Mouse (Mus musculus): ENCODE data around the gene Poc1b. TPM values are rescaled to one million over a fixed set of nuclear protein-coding genes. Genes with fewer than 3 reads are reported as not detected.

Poc1b gene
- 1 to 10 TPM; 5.3 to 6.4 TPM for total RNA-seq (2021)

DNA sequence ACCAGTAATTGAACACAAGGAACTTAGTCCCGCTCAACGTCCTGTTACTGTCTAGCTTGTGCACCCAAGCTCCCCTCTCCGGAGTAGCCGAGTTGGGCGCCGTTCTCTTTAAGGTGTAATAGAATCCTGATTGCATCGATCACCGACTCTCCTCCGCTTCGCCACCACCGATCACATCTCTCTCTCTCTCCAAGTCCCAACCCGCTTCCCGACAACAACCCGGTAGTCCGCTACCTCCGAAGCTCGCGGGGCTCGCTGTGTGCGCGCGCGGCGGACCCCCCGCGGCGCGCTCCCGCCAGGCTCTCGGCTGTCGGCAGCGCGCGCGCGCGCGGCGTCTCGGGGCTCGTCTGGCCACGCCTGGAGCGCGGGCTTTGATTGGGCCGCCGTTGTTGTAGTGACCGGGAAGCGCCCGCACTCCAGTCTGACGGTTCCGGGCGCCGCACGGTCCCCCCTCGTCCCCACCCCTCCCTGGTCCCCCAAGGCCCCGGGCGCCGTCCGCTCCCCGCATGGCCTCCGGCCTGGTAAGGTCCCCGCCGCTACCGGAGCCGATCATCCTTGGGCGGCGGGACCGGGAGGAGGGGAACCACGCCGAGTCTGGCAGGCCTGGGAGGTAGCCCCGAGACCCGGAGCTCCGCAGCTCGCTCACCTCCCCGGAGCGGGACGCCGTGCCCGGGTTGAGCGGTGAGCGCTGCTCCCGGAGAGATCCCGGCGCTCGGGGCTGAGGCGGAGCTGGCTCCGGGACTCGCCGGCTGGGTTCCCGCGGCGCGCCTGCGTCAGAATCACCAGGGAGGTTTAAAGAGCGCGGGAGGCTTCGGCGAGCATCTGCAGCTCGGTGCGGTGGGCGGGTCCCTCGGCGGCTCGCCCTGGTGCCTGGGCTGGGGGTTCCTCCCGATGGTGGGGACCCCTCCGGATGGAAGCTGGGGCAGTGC is at the start of gene Poc1b:
Gene Poc1b, plus strand, starts transcription at position 334 of the 929 bp plus-strand sequence.
- intact Hi-C loops (cut with DNase I): loop anchor here (2.0 to 5.0 kb wide), 4 partner anchors 45 to 1380 kb away; partner anchors contain the start of genes Atp2b1, Cep290 and Tmtc3
- peak; percentile 72 for DNase-seq (ENCODE audit: low spot score)

DNA sequence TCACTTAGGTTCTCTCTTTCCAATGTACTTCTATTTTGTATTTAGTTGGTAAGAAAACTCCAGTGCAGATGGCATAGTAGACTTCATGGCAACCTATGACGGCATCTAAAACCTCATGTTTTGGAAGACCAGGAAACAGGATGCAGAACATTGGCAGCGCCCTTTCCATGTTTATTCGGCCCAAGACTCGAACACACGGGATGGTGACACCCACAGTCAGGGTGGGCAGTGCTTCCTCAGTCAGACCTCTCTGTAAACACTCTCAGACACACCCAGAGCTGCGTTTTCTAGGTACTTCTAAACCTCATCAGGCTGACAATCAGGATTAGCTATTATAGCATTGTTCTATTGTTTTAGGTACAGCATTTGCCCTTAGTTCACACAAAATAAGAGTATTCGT is 46.2 kb upstream of the Poc1b start:
- intact Hi-C loops (cut with DNase I): no loop called here
- no peak for DNase-seq (ENCODE audit: low spot score)

DNA sequence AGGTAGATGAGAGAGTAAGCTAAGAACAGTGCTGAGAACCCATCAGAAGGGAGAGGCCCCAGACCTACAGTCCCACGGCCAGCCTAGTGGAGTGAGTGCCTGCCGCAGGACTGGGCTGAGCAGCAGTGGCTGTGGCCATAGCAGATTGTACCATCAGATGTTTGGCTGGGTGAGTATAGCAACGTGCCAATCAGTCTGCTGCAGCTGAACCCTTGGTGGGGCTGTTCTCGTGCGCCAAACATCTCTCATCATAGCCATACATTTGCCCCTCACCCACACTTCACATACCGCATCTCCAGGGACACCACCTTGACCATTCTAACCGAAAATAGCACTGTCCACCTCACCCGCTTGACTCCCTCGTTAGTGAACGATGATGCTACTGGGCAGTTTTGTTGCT is 45.4 kb upstream of the Poc1b start:
- intact Hi-C loops (cut with DNase I): no loop called here
- no peak for DNase-seq (ENCODE audit: low spot score)

DNA sequence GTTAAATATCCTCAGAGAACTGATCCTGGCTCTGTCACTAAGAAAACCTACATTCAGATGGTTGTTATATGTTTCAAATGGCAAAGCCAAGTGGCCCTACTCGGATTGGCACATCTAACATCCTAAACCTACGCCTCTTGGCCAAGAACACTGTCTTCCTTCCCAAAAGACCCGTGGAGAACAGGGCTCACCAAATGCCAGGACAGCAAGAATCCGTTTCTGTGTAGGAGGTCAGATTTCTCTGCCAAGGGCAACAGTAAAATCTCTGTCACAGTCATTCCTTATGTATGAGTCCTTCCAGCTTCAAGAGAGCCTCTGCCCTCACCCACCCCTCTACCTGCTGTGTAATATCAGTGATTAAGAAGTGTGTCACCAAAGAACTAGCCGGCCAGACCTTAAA is 44.3 kb upstream of the Poc1b start:
- intact Hi-C loops (cut with DNase I): no loop called here

DNA sequence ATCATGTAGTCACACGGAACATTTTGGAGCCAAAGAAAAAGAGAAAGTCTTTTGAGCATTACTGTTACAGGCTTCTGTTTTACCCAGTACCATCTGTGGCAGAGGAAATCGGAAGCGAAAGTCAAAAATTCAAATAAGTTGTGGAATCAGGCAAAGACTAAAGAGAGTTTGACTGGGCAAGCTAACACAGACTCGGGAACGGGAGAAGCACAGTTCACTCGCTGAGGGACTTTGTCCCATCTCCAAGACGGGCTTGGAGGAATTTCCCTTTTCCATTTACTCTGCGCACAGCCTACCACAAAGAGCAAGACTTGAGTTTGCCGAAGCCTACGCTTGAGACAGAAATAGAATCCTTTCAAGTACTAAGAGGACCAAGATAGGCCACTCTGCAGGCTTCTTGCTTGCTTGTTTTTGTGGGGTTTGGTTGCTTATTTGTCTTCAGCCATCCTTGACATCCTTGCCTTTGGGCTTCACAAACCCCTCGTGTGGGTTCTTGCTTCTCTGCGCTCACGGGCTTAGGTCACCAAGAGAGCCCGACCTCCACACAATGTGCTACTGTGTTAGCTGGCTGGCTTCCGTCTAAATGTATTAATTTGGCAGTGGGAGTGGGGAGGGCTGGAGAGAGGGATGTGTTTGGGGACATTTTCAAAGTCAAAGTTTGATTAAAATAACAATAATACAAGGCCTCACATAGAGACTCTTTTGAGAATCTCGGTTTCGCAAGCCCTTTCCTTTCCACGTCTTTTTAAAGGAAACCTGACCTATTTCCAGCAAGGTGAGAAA is 30.5 kb upstream of the Poc1b start:
- DNase-seq (ENCODE audit: low spot score): no peak
- intact Hi-C loops (cut with DNase I): no loop called here

More for the DNA sequence above, 44.3 kb upstream of the Poc1b start:
- no peak for DNase-seq (ENCODE audit: low spot score)

DNA sequence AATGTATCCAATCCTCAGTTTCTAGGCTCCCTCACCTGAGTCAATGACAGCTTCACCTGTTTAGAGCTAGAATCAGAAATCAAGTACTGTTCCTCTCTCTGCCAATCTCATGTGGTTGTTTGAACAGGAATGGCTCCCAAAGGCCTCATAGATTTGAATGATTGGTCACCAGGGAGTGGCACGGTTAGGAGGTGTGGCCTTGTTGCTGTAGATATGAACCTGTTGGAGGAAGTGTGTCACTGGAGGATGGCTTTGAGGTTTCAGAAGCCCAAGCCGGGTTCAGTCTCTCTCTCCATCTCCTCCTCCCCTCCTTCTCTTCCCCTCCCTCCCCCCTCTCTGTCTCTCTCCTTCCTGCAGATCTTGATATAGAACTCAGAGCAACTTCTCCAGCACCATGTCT is 28.2 kb upstream of the Poc1b start:
- intact Hi-C loops (cut with DNase I): no loop called here
- DNase-seq (ENCODE audit: low spot score): no peak

DNA sequence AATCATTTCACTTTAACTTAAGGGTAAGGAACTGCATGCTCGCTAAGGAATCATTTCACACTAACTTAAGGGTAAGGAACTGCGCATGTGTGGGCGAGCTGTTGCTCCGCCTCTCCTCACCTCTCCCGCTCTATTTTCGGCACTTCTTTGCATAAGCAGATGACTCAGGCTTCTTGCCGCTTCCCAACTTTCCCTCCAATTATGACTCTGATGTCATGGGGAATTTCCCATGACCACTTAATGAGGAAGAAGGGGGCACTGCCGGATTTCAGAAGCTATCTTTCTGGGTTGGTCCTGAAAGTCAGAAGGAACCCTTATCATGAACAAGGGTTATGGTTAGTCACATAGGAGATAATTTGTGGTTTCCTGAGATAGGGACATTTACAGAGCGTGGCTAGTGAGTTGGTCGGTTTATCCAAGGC is 25.3 kb upstream of the Poc1b start:
- intact Hi-C loops (cut with DNase I): no loop called here
- no peak for DNase-seq (ENCODE audit: low spot score)

DNA sequence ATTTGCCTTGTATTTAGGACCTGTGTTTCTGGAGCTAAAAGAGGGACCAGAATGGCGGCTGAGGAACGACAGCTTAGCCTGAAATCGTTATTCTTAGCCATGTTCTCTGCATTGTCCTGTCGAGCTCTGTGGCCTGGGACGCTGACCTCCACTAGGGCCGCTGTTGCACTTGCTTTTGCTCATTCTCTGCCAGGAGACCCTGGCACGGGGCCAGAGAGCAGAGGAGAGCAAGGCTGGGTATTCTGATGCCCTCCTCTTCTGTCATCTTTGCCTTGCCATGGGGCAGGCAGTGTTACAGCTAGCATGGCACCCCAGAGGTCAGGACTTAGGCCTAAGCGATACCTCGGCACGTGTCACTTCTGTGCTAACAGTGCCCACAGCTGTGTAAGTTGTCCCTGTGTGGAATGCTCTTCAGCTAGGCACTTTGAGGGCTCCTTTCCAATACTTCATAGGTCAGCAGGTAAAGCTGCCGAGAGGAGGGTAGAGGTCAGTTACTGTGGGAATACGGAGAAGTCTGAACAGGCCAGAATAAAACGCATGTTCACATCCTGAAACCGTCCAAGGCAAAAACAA is 23.3 kb upstream of the Poc1b start:
- intact Hi-C loops (cut with DNase I): no loop called here
- DNase-seq (ENCODE audit: low spot score): no peak

DNA sequence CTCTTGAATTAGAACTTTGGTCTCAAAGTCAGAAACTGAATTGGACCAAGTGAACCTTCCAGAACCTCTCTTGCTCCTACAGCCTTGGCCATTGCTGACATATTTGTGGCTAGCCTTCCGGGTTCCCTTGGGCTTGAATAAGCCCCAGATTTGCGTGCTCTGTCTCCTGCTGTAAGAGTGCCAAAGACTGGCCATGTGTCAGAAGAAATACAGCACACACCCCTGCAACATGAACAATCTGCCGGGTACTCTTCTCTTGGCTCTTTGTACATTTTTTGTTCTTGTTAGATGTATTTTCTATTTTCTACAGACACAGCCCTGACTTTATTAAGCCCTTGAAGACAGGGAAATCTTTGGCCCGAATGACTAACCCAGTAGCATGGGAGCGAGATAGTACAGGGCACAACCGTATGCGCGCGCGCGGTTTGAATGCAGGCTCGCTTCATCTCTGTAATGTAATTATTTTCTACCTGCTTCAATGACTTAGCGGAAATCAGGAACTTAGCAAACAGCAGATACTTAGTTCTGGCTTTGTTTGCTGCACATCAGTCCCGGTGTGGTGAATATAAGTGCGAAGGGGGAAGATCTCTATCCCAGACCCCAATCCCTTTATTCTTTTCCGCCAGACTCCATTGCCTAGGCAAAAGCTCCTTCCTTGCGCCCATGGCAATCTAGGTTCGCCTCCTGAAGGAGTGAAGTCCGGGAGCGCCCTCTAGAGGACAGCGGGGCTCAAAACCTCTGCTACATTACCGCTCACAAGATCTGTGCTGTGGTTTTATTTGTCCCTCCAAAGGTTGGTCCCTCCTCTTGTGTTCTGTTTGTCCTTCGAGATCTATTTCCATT is 22.2 kb upstream of the Poc1b start:
- intact Hi-C loops (cut with DNase I): loop anchor here (1.0 to 5.0 kb wide), 3 partner anchors 167 to 1372 kb away; no protein-coding TSS in a partner anchor

DNA sequence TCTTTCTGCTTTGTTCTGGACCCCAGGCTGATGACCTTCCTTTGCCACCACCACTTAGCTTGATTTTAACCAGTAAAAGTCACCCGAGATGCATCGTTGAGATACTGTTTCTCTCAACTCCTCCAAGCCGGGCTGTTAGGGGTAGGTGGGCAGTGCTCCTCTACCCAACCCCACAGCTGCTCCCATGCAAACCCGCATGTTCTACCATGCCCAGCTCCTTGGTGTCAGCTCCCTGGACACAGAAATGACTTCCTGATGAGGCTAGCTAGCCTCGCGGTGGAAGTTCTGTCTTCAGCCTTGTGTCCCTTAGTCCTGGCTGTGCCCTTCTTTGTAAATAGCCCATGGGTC is 21.6 kb upstream of the Poc1b start:
- intact Hi-C loops (cut with DNase I): loop anchor here (1.0 to 5.0 kb wide), 3 partner anchors 168 to 1373 kb away; no protein-coding TSS in a partner anchor

More for the DNA sequence above, 22.2 kb upstream of the Poc1b start:
- peak; percentile 21 for DNase-seq (ENCODE audit: low spot score)

DNA sequence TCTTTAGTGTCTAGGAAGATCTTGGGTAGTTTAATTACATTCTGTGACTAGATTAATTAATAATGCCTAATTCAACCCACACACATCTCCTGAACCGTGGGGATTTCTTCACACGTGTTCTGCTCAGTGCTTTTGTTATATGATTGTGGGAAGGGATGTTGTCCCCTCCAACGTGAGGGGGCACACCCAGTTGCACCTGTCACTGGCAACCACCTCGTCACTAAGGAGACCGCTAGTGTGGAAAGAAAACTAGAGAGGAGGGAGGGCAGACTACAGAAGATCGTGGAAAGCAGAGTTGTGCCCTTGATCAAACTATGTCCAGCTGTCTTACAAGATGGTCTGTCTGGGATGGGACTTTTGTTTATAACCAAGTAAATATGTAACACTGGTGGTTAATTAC is 20.8 kb upstream of the Poc1b start:
- DNase-seq (ENCODE audit: low spot score): no peak
- intact Hi-C loops (cut with DNase I): loop anchor here (5.0 kb wide), 2 partner anchors 169 to 1374 kb away; no protein-coding TSS in a partner anchor

More for the DNA sequence above, 21.6 kb upstream of the Poc1b start:
- DNase-seq (ENCODE audit: low spot score): no peak

DNA sequence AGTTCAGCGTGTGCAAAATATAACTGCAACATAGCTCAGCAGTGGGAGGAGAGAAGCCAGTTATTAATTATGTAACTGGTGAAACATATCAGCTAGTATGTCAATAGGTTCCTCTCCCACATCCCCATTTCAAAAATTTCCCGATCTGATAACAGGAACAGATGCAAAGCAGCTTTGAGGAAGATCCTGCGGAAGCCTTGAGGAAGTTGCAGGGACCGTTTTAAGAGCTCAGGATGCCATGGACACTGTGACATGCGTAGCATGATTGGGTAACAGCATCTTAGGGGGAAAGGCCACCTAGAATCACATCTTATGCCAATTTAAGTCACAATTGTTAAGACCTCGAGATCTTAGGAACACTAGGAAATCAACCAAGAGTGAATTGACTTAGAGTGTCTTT is 16.9 kb upstream of the Poc1b start:
- no peak for DNase-seq (ENCODE audit: low spot score)
- intact Hi-C loops (cut with DNase I): loop anchor here (5.0 kb wide), 2 partner anchors 173 to 1378 kb away; no protein-coding TSS in a partner anchor

DNA sequence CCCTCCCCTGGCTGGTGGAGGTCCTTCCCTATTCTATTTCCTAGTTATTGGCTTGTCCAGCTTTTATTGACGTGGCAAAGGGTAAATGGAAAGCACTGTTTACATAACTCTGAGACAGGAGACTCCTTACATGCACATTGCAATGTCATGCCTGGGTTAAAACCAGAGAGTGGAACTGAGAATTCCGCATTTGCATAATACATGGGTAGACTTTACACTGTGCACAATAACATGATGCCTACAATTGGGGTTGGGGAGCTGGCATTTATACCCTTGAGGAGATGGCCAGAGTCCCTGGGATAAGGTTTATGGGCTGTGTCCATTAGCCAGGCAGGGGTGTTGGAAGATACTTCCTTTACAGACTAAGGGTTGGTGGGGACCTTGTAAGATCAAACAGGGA is 13.5 kb upstream of the Poc1b start:
- DNase-seq (ENCODE audit: low spot score): no peak
- intact Hi-C loops (cut with DNase I): no loop called here

DNA sequence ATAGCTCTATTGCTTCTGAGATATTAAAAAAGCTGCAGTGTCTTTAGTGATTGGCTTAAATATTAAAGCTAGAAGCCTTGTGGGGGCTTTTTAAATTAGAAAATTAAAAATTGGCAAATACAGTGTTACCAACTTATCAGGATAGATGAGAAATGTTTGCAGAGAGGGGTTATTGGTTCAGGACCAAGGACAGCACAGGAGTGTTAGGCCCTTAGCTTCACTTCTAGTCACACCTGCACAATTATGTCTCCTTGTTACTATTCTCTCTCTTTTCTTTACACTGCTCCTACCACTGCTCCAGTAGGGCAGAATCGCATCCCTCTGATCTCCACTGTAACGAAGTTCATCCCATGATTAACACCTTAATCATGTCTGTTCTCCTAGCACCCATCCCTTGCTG is 11.7 kb upstream of the Poc1b start:
- intact Hi-C loops (cut with DNase I): loop anchor here (5.0 kb wide), 1 partner anchor 522 kb away; no protein-coding TSS in a partner anchor

DNA sequence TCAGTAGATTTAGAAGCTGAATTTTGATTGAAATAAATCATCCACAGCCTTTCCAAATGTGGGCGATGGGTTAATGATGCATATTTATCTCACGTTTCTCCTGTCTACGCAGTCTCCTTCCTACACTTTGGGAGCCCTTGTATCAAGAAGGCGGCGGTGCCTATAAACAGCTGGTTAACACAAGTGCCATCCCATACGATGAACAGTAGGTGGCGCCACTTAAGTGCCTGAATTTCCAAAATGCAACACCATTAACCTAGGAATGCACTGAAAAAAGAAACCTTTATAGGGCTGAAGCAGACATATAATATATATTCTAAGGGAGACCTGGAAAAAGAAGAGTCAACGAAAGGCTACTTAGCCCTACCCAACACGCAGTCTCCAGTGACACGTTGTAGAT is 9.5 kb upstream of the Poc1b start:
- DNase-seq (ENCODE audit: low spot score): no peak
- intact Hi-C loops (cut with DNase I): loop anchor here (1.0 to 5.0 kb wide), 2 partner anchors 8 to 520 kb away; no protein-coding TSS in a partner anchor

More for the DNA sequence above, 11.7 kb upstream of the Poc1b start:
- DNase-seq (ENCODE audit: low spot score): no peak

DNA sequence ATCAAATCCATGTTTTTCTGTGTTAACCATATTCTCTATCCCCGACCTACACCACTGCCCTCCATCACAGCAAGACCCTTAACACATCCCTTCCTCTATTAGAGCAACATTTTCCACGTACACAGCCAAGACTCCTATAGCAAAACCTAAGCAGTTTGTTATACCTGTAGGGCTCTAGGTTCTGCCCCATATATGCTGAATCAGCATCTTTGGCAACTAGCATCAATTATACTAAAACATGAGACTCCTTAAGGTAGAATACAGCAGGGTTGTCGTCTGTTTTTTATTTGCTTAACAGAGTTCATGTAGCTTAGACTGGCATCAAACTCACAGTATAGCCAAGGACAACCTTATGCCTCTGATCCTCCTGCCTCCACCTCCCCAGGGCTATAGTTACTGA is 1.3 kb upstream of the Poc1b start:
- DNase-seq (ENCODE audit: low spot score): no peak
- intact Hi-C loops (cut with DNase I): loop anchor here (1.0 to 5.0 kb wide), 4 partner anchors 8 to 472 kb away; partner anchors contain the start of gene Atp2b1

DNA sequence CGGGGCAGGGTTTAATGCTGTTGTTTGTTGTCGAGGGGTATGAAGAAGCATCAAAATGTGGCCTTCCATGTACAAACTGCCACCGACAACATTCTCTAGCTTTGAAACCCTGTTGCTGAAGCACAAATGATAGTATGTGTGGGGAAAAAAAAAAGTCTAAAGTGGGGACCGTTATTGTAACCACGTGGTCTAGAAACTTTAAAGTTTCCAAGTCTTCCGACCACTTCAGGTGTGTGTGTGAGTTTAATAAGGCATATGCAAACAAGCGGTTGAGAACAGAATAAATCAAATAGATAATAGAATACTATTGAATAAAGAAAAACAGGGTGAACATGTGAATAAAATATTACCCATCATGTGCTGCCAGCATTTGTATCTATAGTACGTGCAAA is 529 bp upstream of the Poc1b start:
- intact Hi-C loops (cut with DNase I): loop anchor here (2.0 to 5.0 kb wide), 4 partner anchors 46 to 1380 kb away; partner anchors contain the start of genes Atp2b1, Cep290 and Tmtc3
- DNase-seq (ENCODE audit: low spot score): no peak

DNA sequence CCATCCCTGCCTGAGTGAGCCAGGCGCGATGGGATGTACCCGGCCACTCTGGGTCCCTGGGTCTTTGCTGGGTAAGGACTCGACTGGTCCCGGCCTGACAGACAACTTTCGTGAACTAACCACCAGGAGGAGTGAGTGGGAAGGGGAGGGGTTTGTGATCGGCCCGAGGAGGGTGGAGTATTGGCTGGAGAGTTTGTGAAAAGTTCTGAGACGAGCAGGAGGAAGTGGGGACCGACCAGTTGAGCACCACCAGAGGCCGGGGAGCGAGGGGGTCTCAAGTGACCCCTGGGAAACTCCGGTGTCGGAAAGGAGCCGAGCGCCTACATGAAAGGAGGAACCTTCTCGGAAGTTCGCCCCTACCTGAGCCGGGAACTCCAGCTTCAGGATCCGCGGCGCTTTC is 1.1 kb downstream of the Poc1b start, which contains the start of gene Galnt4:
Gene Galnt4, plus strand, starts transcription at position 196 of the 400 bp plus-strand sequence.
- intact Hi-C loops (cut with DNase I): loop anchor here (2.0 to 5.0 kb wide), 4 partner anchors 44 to 1379 kb away; partner anchors contain the start of genes Atp2b1, Cep290 and Tmtc3

More for the DNA sequence above, 1.1 kb downstream of the Poc1b start, which contains the start of gene Galnt4:
- peak; percentile 78 for DNase-seq (ENCODE audit: low spot score)
